Mouse (Mus musculus) neural tube, embryonic 10.5 days (tissue): Measurements from ENCODE around the gene Rrp9.

Experiments used
- DNase-seq: peaks from one replicate; pipeline ENCODE4 v3.0.0-alpha.2; 2017; ENCODE audit warnings: low spot score; ENCODE audit errors: extremely low spot score

Rrp9 gene

GRCm38 (mm10) chr9:106475663-106476001 lies at the start of gene Rrp9:
TSS of gene Rrp9 (plus strand) at chr9:106475963.
- DNase-seq: no peak

- DNase-seq: no peak
Measured at GRCm38 (mm10) chr9:106428719-106429220, 47.0 kb upstream of the Rrp9 start.

GRCm38 (mm10) chr9:106429221-106430014 lies 46.3 kb upstream of the Rrp9 start, which contains the start of gene Rpl29:
TSS of gene Rpl29 (plus strand) at chr9:106429454.
- DNase-seq: peak; percentile 91

GRCm38 (mm10) chr9:106430015-106430264 lies 45.8 kb upstream of the Rrp9 start:
- no peak for DNase-seq

DNA sequence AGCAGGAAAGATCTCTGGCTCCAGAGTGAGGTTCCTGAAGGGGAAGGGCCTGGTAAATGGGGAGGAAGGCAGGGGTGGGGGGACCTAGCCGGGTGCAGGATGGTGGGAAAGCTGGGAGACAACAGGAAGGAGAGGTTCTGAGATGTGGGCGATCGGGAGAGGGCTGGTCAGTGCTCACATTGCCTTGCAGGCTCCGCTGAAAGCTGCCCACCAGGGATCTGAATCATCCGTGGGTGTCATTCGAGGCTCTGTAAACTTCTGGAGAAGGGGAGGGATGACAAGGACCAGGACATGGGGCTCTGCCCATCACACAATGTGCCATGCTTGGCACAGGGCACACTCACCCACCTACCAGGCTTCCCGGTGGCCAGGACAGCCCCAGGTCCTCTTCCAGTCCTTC lies 42.4 kb upstream of the Rrp9 start:
- no peak for DNase-seq

GRCm38 (mm10) chr9:106436566-106436965 lies 39.2 kb upstream of the Rrp9 start:
- no peak for DNase-seq

GRCm38 (mm10) chr9:106442680-106443079 lies 33.1 kb upstream of the Rrp9 start:
- no peak for DNase-seq

- no peak for DNase-seq
Measured at GRCm38 (mm10) chr9:106444836-106445235, 30.9 kb upstream of the Rrp9 start.

- DNase-seq: peak; percentile 93
Measured at GRCm38 (mm10) chr9:106447348-106447747, 28.4 kb upstream of the Rrp9 start, which contains the start of the genes Abhd14b and Abhd14a. TSS of gene Abhd14b (plus strand) at chr9:106447459. TSS of gene Abhd14a (minus strand) at chr9:106447678.

GRCm38 (mm10) chr9:106447951-106448350 lies 27.8 kb upstream of the Rrp9 start:
- no peak for DNase-seq

DNA sequence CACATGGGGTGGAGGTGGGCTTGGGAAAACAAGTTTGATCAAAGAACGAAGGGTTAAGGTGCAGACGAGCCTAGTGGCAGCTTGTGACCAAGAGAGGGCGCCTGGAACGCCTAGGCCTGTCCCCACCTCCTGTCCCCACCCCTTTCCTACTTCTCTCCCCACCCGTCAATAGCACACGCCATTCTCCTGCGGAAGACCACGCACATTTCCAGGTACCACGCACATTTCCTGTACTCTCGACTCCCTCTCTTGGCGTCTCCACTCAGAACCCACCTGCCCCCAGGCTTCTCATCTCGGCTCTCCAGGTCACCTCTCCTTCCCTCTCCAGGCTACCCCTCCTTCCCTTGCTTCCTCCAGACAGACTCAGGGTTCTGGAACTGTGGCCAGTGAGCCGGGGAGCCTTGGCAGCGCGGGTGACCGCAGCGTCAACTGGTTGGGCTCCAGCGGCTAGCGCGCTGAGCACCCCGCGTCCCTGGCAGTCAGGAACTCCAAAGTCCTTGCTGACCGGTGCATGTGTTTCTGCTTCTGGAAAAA lies 27.2 kb upstream of the Rrp9 start:
- peak; percentile 59 for DNase-seq

- no peak for DNase-seq
Measured at GRCm38 (mm10) chr9:106449947-106450346, 25.8 kb upstream of the Rrp9 start.

DNA sequence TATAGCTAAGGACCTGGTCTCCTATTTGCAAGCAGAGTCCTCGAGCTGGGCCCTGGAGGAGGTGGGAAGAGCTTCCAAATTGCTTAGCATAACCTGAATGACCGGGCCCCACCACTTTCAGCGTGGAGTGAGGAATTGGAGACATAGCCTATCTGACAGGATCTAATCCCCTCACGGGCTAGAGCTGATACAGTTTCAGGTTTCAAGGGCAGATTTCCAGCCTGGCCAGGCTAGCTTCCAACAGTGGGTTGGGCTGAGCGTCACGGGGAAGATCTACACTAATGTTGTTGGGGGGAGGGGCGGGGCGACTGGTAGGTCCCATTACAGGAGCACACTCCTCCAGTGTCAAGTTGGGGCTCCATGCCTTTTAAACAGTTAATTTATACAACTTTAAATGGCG lies 25.1 kb upstream of the Rrp9 start:
- DNase-seq: no peak

- no peak for DNase-seq
Measured at GRCm38 (mm10) chr9:106451298-106451697, 24.5 kb upstream of the Rrp9 start.

DNA sequence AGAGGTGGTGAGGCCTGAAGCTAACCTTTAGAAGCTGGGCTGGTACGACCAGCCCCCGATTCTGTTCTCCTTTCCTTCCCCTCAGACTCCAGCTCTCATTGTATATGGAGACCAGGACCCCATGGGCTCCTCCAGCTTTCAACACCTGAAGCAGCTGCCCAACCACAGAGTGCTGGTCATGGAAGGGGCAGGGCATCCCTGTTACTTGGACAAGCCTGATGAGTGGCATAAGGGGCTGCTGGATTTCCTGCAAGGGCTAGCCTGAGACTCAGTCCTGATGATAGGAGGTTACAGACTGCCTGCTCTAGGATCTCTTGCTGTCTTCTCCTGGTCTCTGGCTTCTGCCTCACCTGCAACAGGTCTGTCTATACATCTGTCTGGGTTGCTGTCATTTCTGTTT lies 23.9 kb upstream of the Rrp9 start:
- no peak for DNase-seq

GRCm38 (mm10) chr9:106452351-106452750 lies 23.4 kb upstream of the Rrp9 start:
- DNase-seq: no peak

DNA sequence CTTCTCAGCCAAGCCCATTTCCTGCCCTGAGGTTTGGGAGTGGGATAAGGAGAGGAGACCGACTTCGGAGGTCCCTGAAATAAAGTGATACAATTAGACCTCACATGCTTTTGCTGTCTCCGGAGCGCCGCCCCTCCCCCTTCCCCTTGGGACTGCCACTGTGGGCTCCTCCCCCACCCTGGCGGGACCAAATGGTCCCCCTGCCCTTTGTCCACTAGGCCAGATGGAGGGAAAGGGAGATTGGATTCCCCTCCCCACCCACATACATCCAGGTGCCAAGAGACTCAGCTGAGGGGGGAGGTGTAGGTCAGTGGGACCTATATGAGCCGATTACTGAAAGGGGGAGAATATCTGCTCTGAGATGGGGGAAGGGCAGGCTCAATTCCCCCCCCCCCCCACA lies 22.9 kb upstream of the Rrp9 start:
- DNase-seq: peak; percentile 77

DNA sequence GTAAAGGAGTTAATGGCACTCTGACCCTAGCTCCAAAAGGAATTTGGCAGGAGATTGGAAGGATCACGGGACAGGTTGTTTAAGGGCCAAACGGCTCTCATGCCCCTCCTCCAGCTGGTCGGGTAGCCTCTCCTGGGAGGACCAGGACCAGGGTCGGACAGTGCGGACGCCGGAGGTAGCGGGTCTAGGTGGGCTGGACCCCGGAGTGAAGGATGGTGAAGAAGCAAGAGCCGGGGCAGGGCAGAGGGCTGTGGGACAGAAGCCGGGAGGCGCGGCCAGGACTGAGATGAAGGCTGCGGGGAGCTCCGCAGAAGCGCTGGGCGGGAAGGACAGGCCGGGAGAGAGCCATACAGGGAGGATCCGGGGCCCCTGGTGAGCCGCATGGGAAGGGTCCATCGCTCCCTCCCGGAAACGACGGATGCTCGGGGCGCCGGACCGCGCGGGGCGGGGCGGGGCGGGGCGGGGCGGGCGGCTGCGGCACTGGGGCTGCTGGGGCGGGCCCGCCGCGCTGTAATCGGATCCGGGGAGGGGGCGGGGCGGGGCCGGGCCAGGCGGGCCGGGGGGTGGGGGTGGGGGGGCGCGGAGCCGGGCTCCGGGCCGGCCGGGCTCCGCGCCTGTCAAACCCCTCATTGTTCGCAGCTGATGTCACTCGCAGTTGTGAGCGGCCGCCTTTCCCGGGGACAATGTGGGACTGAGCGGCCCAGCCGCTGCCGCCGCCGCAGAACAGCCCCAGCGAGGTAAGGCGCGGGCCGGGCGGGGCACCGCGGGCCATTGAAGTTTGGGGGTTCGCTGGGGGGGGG lies 22.3 kb upstream of the Rrp9 start, which contains the start of gene Pcbp4:
Pcbp4 (plus strand) TSS at position 21 of the 800 bp plus-strand sequence.
- peak; percentile 89 for DNase-seq

DNA sequence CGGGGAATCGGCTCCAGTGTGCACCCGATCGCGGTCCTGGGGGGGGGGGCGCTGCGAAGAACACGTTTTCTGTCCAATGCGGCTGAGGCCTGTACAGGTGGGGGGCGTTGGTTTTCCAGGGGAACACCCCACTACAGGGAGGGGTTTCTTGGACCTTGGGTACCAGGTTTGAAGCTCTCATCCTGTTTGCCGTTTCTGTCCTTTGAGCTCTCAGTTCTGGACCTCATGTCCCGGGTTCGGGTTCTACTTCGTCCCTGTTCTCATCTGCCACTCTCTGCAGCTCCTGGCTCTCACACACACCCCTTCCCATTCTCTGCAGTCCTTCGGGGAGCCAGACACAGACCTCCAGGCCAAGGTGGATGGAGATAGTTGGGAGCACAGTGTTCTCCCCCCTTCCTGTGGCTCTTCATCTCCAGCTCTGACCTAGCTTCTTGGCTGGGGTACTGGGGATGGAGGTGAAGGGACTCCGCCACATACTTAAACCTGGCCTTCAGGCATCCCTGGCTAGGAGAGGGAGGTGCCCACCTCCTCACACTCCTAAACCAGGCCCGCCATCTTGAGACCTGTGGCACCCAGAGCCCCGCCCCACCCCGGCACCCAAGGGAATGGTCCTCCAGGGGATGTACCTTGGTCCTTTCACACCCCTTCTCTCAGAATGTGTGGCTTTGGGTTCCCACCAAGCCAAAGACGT lies 21.5 kb upstream of the Rrp9 start:
- peak; percentile 66 for DNase-seq

- peak; percentile 73 for DNase-seq
Measured at GRCm38 (mm10) chr9:106454888-106455681, 20.7 kb upstream of the Rrp9 start.
